Mouse (Mus musculus) C2C12 (cell line): ENCODE measurements around the gene Acaa1b. TPM values are rescaled to one million over a fixed set of nuclear protein-coding genes. Genes with fewer than 3 reads are reported as not detected.

Experiments used
- H3K27me3 ChIP-seq: one replicate; pipeline ENCODE4 v1.6.1; 2011; ENCODE audit not compliant: control insufficient read depth, insufficient read depth, insufficient read length
- H3K36me3 ChIP-seq: one replicate; pipeline ENCODE4 v1.6.1; 2011; ENCODE audit not compliant: control insufficient read depth, insufficient read depth
- H3K4me3 ChIP-seq: one replicate; pipeline ENCODE4 v1.5.1; 2011; ENCODE audit warnings: mild to moderate bottlenecking, control low read depth; ENCODE audit not compliant: poor library complexity, insufficient read depth, severe bottlenecking
- H3K79me2 ChIP-seq: one replicate; pipeline ENCODE4 v1.6.1; 2011; ENCODE audit not compliant: control insufficient read depth, insufficient read depth
- H3K79me3 ChIP-seq: one replicate; pipeline ENCODE4 v1.6.1; 2011; ENCODE audit warnings: low read depth, control low read depth
- H3ac ChIP-seq: one replicate; pipeline ENCODE3; 2011; ENCODE audit warnings: low read depth; ENCODE audit not compliant: control insufficient read depth, insufficient read length
- CEBPB ChIP-seq: IDR thresholded peaks from one replicate; pipeline ENCODE4 v1.6.1; 2011; ENCODE audit warnings: low read depth, mild to moderate bottlenecking, control low read depth, moderate library complexity
- CTCF ChIP-seq: IDR thresholded peaks from one replicate; pipeline ENCODE4 v1.5.1; 2011; ENCODE audit not compliant: control insufficient read depth, insufficient read depth, insufficient read length
- FOSL1 ChIP-seq: IDR thresholded peaks from one replicate; pipeline ENCODE4 v1.8.0; 2011; ENCODE audit warnings: mild to moderate bottlenecking, low read length; ENCODE audit not compliant: poor library complexity, insufficient read depth, severe bottlenecking
- MAX ChIP-seq: IDR thresholded peaks from one replicate; pipeline ENCODE4 v1.6.1; 2011; ENCODE audit warnings: mild to moderate bottlenecking, control low read depth
- MYOD1 ChIP-seq: IDR thresholded peaks from one replicate; pipeline ENCODE4 v1.6.1; 2011; ENCODE audit warnings: low read depth; ENCODE audit not compliant: control insufficient read depth, insufficient read length
- MYOG ChIP-seq: IDR thresholded peaks from one replicate; pipeline ENCODE4 v1.6.1; 2011; ENCODE audit not compliant: control insufficient read depth, insufficient read length; ENCODE audit errors: extremely low read depth
- USF1 ChIP-seq: IDR thresholded peaks from one replicate; pipeline ENCODE4 v1.6.1; 2011; ENCODE audit warnings: low read depth, mild to moderate bottlenecking, control low read depth, moderate library complexity
- polyA plus RNA-seq: library from polyadenylated mRNA; unstranded; fragments of >200 nt; fragmentation: generic; extraction: Trizol; gene quantifications from one replicate; pipeline ENCODE4 v1.2.1, GENCODE M21; 2012; ENCODE audit warnings: missing spikeins

Acaa1b gene
- polyA plus RNA-seq, 1 experiment = 0.96 TPM

GRCm38 (mm10) chr9:119142066-119142465, 14.8 kb downstream of the Acaa1b start:
- H3K27me3 ChIP-seq = peaks cover 82% of the 10 kb centered on the region

GRCm38 (mm10) chr9:119138836-119139235, 18.1 kb downstream of the Acaa1b start:
- Histone ChIP-seq H3ac (no peak overlapping the region), H3K79me2 (no peaks in the 10 kb centered on the region), H3K4me3 (no peak overlapping the region), H3K79me3 (no peaks in the 10 kb centered on the region), H3K36me3 (no peaks in the 10 kb centered on the region), H3K27me3 (peaks cover 79% of the 10 kb centered on the region)
- no peak for TF ChIP-seq CEBPB
- TF ChIP-seq FOSL1 = no peak
- no peak for TF ChIP-seq MYOG
- TF ChIP-seq CTCF = no peak
- TF ChIP-seq USF1 = no peak
- TF ChIP-seq MAX = no peak
- no peak for TF ChIP-seq MYOD1

More at GRCm38 (mm10) chr9:119142066-119142465, 14.8 kb downstream of the Acaa1b start:
- TF ChIP-seq FOSL1 (no peak), CTCF (no peak), MYOD1 (no peak), USF1 (no peak), MAX (no peak), MYOG (no peak), CEBPB (no peak)
- Histone ChIP-seq H3K79me2 (no peaks in the 10 kb centered on the region), H3ac (no peak overlapping the region), H3K79me3 (no peaks in the 10 kb centered on the region), H3K36me3 (no peaks in the 10 kb centered on the region), H3K4me3 (no peak overlapping the region)

- TF ChIP-seq MAX (no peak), FOSL1 (no peak), CTCF (no peak), USF1 (no peak), MYOD1 (no peak), MYOG (no peak), CEBPB (no peak)
- peaks cover 76% of the 10 kb centered on the region for H3K27me3 ChIP-seq
Observed at GRCm38 (mm10) chr9:119130692-119131091, 26.2 kb downstream of the Acaa1b start.

GRCm38 (mm10) chr9:119128436-119129181, 28.3 kb downstream of the Acaa1b start:
- Histone ChIP-seq H3K36me3 (no peaks in the 10 kb centered on the region), H3ac (no peak overlapping the region), H3K79me2 (no peaks in the 10 kb centered on the region), H3K4me3 (no peak overlapping the region), H3K79me3 (no peaks in the 10 kb centered on the region), H3K27me3 (peaks cover 65% of the 10 kb centered on the region)
- TF ChIP-seq MAX = no peak
- no peak for TF ChIP-seq USF1
- TF ChIP-seq FOSL1 = no peak
- no peak for TF ChIP-seq CTCF
- no peak for TF ChIP-seq MYOG
- TF ChIP-seq CEBPB = no peak
- TF ChIP-seq MYOD1 = no peak

More at GRCm38 (mm10) chr9:119130692-119131091, 26.2 kb downstream of the Acaa1b start:
- no peak overlapping the region for H3ac ChIP-seq
- H3K79me2 ChIP-seq = no peaks in the 10 kb centered on the region
- H3K36me3 ChIP-seq = no peaks in the 10 kb centered on the region
- no peaks in the 10 kb centered on the region for H3K79me3 ChIP-seq
- H3K4me3 ChIP-seq = no peak overlapping the region

GRCm38 (mm10) chr9:119122596-119123369, 34.1 kb downstream of the Acaa1b start:
- H3K36me3 ChIP-seq = no peaks in the 10 kb centered on the region
- H3K79me3 ChIP-seq = no peaks in the 10 kb centered on the region
- H3K4me3 ChIP-seq = no peak overlapping the region
- TF ChIP-seq MAX (no peak), MYOD1 (no peak), CEBPB (no peak), MYOG (no peak), FOSL1 (no peak), USF1 (no peak), CTCF (no peak)
- H3K27me3 ChIP-seq = peaks cover 26% of the 10 kb centered on the region
- H3ac ChIP-seq = no peak overlapping the region
- no peaks in the 10 kb centered on the region for H3K79me2 ChIP-seq

- no peak overlapping the region for H3K4me3 ChIP-seq
- no peaks in the 10 kb centered on the region for H3K79me2 ChIP-seq
- H3K36me3 ChIP-seq = no peaks in the 10 kb centered on the region
- no peak for TF ChIP-seq FOSL1
- TF ChIP-seq MYOD1 = no peak
- TF ChIP-seq USF1 = no peak
- no peak for TF ChIP-seq MYOG
- no peak for TF ChIP-seq CTCF
- no peak for TF ChIP-seq MAX
- TF ChIP-seq CEBPB = no peak
- peaks cover 17% of the 10 kb centered on the region for H3K27me3 ChIP-seq
- no peak overlapping the region for H3ac ChIP-seq
- H3K79me3 ChIP-seq = no peaks in the 10 kb centered on the region
Observed at GRCm38 (mm10) chr9:119120168-119120560, 36.7 kb downstream of the Acaa1b start.
